ENCODE assay signal across 10 mouse cellular contexts in genomic region chr4:43729794-43730550, GRCm38 (mm10). TPM values are rescaled to one million over a fixed set of nuclear protein-coding genes. Genes with fewer than 3 reads are reported as not detected.
DNase-seq lines count a peak whose midpoint lies in the region; ATAC-seq and TF ChIP-seq lines count a peak whose summit lies in the region.
"Had no signal": no experiment of that assay in that cellular context is flagged by ENCODE, and none has a peak within 500 bp of the region (broad histone marks: within the 10 kb centered on the region; RNA-seq: fewer than 3 reads in every experiment).

TSS of gene Spaar (plus strand) at chr4:43730034.

- peaks cover 39% of the 10 kb centered on the region for H3K4me1 ChIP-seq in heart, adult 2 months (ENCODE audit: control insufficient read depth, insufficient read depth, low read length)
- H3K4me1 ChIP-seq in kidney, embryonic 15.5 days: peaks cover 50% of the 10 kb centered on the region
- peaks cover 55% of the 10 kb centered on the region for H3K4me1 ChIP-seq in lung, embryonic 15.5 days
- no peaks in the 10 kb centered on the region for H3K4me1 ChIP-seq in midbrain, embryonic 15.5 days
- no peaks in the 10 kb centered on the region for H3K4me1 ChIP-seq in forebrain, embryonic 16.5 days (replicated peaks; ENCODE audit: control insufficient read depth, insufficient read depth, low read length)
- H3K4me1 ChIP-seq in forebrain, embryonic 12.5 days: 0 out of 2 replicates have a peak, but pooled peaks cover 3% of the 10 kb centered on the region
- no peaks in the 10 kb centered on the region for H3K4me1 ChIP-seq in hindbrain, embryonic 13.5 days (replicated peaks)

- peak within 1 kb of the TSS; percentile 49 for H3K4me3 ChIP-seq in heart, adult 2 months
- H3K4me3 ChIP-seq in kidney, embryonic 15.5 days (replicated peaks): no peak within 1 kb of the TSS
- H3K4me3 ChIP-seq in lung, embryonic 15.5 days: no peak within 1 kb of the TSS
- H3K4me3 ChIP-seq in midbrain, embryonic 15.5 days: no peak within 1 kb of the TSS
- no peak within 1 kb of the TSS for H3K4me3 ChIP-seq in forebrain, embryonic 16.5 days (replicated peaks; ENCODE audit: low read length)
- no peak within 1 kb of the TSS for H3K4me3 ChIP-seq in forebrain, embryonic 12.5 days (replicated peaks)
- no peak within 1 kb of the TSS for H3K4me3 ChIP-seq in hindbrain, embryonic 13.5 days

- no peak for ATAC-seq in kidney, embryonic 15.5 days (replicated peaks; ENCODE audit: low FRiP score)
- no peak for ATAC-seq in lung, embryonic 15.5 days (ENCODE audit: borderline replicate concordance, extremely low read depth, low FRiP score, low TSS enrichment)
- ATAC-seq in midbrain, embryonic 15.5 days (replicated peaks): no peak
- ATAC-seq in forebrain, embryonic 16.5 days: no peak
- ATAC-seq in forebrain, embryonic 12.5 days (ENCODE audit: low FRiP score): no peak
- ATAC-seq in hindbrain, embryonic 13.5 days (ENCODE audit: low FRiP score): no peak
- ATAC-seq: Patski had no signal

- peak; percentile 95 for TF ChIP-seq EP300 in heart, adult 2 months (IDR thresholded peaks at IDR 0.05; ENCODE audit: insufficient read depth, low read depth, low read length)

- TF ChIP-seq CTCF in heart, adult 2 months (IDR thresholded peaks at IDR 0.05): no peak

- no peaks in the 10 kb centered on the region for H3K27me3 ChIP-seq in heart, adult 2 months (ENCODE audit: control insufficient read depth, insufficient read depth, low read length)
- H3K27me3 ChIP-seq in kidney, embryonic 15.5 days: no peaks in the 10 kb centered on the region; the same call in 1 of the 2 replicates
- no peaks in the 10 kb centered on the region for H3K27me3 ChIP-seq in lung, embryonic 15.5 days
- H3K27me3 ChIP-seq in midbrain, embryonic 15.5 days (replicated peaks): no peaks in the 10 kb centered on the region
- H3K27me3 ChIP-seq in forebrain, embryonic 16.5 days (replicated peaks; ENCODE audit: control insufficient read depth, insufficient read depth, low read length): no peaks in the 10 kb centered on the region
- H3K27me3 ChIP-seq in forebrain, embryonic 12.5 days: 0 out of 2 replicates have a peak, but pooled peaks cover 3% of the 10 kb centered on the region
- H3K27me3 ChIP-seq in hindbrain, embryonic 13.5 days: no peaks in the 10 kb centered on the region
- H3K27me3 ChIP-seq: Patski had no signal

- peak within 1 kb of the TSS; percentile 14; the same call in 1 of the 2 replicates for H3K4me2 ChIP-seq in kidney, embryonic 15.5 days
- peak within 1 kb of the TSS; percentile 1; the same call in 1 of the 2 replicates for H3K4me2 ChIP-seq in lung, embryonic 15.5 days
- no peak within 1 kb of the TSS for H3K4me2 ChIP-seq in midbrain, embryonic 15.5 days
- H3K4me2 ChIP-seq in forebrain, embryonic 16.5 days (ENCODE audit: low read length): no peak within 1 kb of the TSS
- no peak within 1 kb of the TSS for H3K4me2 ChIP-seq in forebrain, embryonic 12.5 days
- H3K4me2 ChIP-seq in hindbrain, embryonic 13.5 days: no peak within 1 kb of the TSS

- no peaks in the 10 kb centered on the region for H3K36me3 ChIP-seq in heart, adult 2 months (ENCODE audit: control insufficient read depth, insufficient read depth, low read length)
- no peaks in the 10 kb centered on the region for H3K36me3 ChIP-seq in kidney, embryonic 15.5 days
- no peaks in the 10 kb centered on the region for H3K36me3 ChIP-seq in lung, embryonic 15.5 days
- H3K36me3 ChIP-seq in midbrain, embryonic 15.5 days (replicated peaks): no peaks in the 10 kb centered on the region
- H3K36me3 ChIP-seq in forebrain, embryonic 16.5 days (ENCODE audit: control insufficient read depth, insufficient read depth): no peaks in the 10 kb centered on the region
- H3K36me3 ChIP-seq in forebrain, embryonic 12.5 days (replicated peaks): no peaks in the 10 kb centered on the region
- no peaks in the 10 kb centered on the region for H3K36me3 ChIP-seq in hindbrain, embryonic 13.5 days

- H3K9me3 ChIP-seq in kidney, embryonic 15.5 days (replicated peaks): no peaks in the 10 kb centered on the region
- H3K9me3 ChIP-seq in lung, embryonic 15.5 days: no peaks in the 10 kb centered on the region
- no peaks in the 10 kb centered on the region for H3K9me3 ChIP-seq in midbrain, embryonic 15.5 days
- no peaks in the 10 kb centered on the region for H3K9me3 ChIP-seq in forebrain, embryonic 16.5 days (ENCODE audit: control insufficient read depth, low read length)
- H3K9me3 ChIP-seq in forebrain, embryonic 12.5 days: no peaks in the 10 kb centered on the region
- H3K9me3 ChIP-seq in hindbrain, embryonic 13.5 days: no peaks in the 10 kb centered on the region

- H3K27ac ChIP-seq in heart, adult 2 months: peak within 1 kb of the TSS; percentile 96
- H3K27ac ChIP-seq in kidney, embryonic 15.5 days: peak within 1 kb of the TSS; percentile 81
- H3K27ac ChIP-seq in lung, embryonic 15.5 days: peak within 1 kb of the TSS; percentile 87
- H3K27ac ChIP-seq in midbrain, embryonic 15.5 days: no peak within 1 kb of the TSS
- H3K27ac ChIP-seq in forebrain, embryonic 16.5 days (ENCODE audit: low read length): no peak within 1 kb of the TSS
- H3K27ac ChIP-seq in forebrain, embryonic 12.5 days: no peak within 1 kb of the TSS
- no peak within 1 kb of the TSS for H3K27ac ChIP-seq in hindbrain, embryonic 13.5 days
- H3K27ac ChIP-seq: macrophage had no signal

- H3K79me2 ChIP-seq in heart, adult 2 months (replicated peaks; ENCODE audit: control insufficient read depth, insufficient read depth, low read length): no peaks in the 10 kb centered on the region

- H3K9ac ChIP-seq in heart, adult 2 months (ENCODE audit: low read depth, low read length): peak within 1 kb of the TSS; percentile 58
- no peak within 1 kb of the TSS for H3K9ac ChIP-seq in kidney, embryonic 15.5 days
- H3K9ac ChIP-seq in lung, embryonic 15.5 days: no peak within 1 kb of the TSS
- H3K9ac ChIP-seq in midbrain, embryonic 15.5 days: no peak within 1 kb of the TSS
- H3K9ac ChIP-seq in forebrain, embryonic 16.5 days (replicated peaks; ENCODE audit: low read depth, low read length): no peak within 1 kb of the TSS
- H3K9ac ChIP-seq in forebrain, embryonic 12.5 days: no peak within 1 kb of the TSS
- H3K9ac ChIP-seq in hindbrain, embryonic 13.5 days: no peak within 1 kb of the TSS

- TF ChIP-seq POLR2A in heart, adult 2 months (IDR thresholded peaks at IDR 0.05; ENCODE audit: insufficient read depth, low read depth, low read length): peak; percentile 88

- DNase-seq in c-Kit-positive CD71-negative TER-119-negative erythroid progenitor cells, embryonic 14.5 days (ENCODE audit: low read depth): peak; percentile 14
- peak; percentile 83 to 88 for DNase-seq in heart, adult 2 months

- intact Hi-C loops in heart, adult 2 months (cut with DNase I): no loop called here

- WGBS in heart, adult 2 months: 23% methylated on average over 14 of the region's 14 CpGs
- 55% methylated on average over 14 of the region's 14 CpGs for WGBS in kidney, embryonic 15.5 days
- 24% methylated on average over 14 of the region's 14 CpGs for WGBS in lung, embryonic 15.5 days
- 71% methylated on average over 14 of the region's 14 CpGs for WGBS in midbrain, embryonic 15.5 days
- 79% methylated on average over 14 of the region's 14 CpGs for WGBS in forebrain, embryonic 16.5 days
- 74% methylated on average over 14 of the region's 14 CpGs for WGBS in forebrain, embryonic 12.5 days
- 79% methylated on average over 14 of the region's 14 CpGs for WGBS in hindbrain, embryonic 13.5 days

RNA-seq across cellular contexts. Expression of gene Spaar, which starts in this region (rescaled TPM):
- total RNA-seq in heart, adult 2 months (2021): 1 to 10 TPM; 4.4 to 4.8 TPM
- polyA plus RNA-seq in heart, adult 2 months (2012; rRNA removed): 5.2 and 7.8 TPM in 2 replicates
- 0.12 and 0.19 TPM in 2 replicates for polyA plus RNA-seq in kidney, embryonic 15.5 days (2015; fragmentation: Nextera tagmentation; extraction: Ambion mirVana)
- 0.48 and 0.62 TPM in 2 replicates for polyA plus RNA-seq in lung, embryonic 15.5 days (2015; fragmentation: Nextera tagmentation; extraction: Ambion mirVana)
- polyA plus RNA-seq in midbrain, embryonic 15.5 days (2015; fragmentation: Nextera tagmentation; extraction: Ambion mirVana): 0.06 TPM in 1 of 2 replicates, not detected in the other
- 0.10 and 0.16 TPM in 2 replicates for polyA plus RNA-seq in forebrain, embryonic 16.5 days (2015; fragmentation: Nextera tagmentation; extraction: Ambion mirVana)
- polyA plus RNA-seq in forebrain, embryonic 12.5 days (2016; fragmentation: Nextera tagmentation; extraction: Ambion mirVana): not detected in 2 replicates
- polyA plus RNA-seq in hindbrain, embryonic 13.5 days (2015; fragmentation: Nextera tagmentation; extraction: Ambion mirVana): not detected in 2 replicates
- polyA plus RNA-seq: macrophage had no signal

Comparison
In these comparisons a context has a peak if more than half of its experiments do, and no peak if none do; other contexts are left out.
1. H3K27ac ChIP-seq: peak in heart, adult 2 months (single experiment), kidney, embryonic 15.5 days (single experiment) and lung, embryonic 15.5 days (single experiment); none in midbrain, embryonic 15.5 days (single experiment), forebrain, embryonic 16.5 days (single experiment), forebrain, embryonic 12.5 days (single experiment) and hindbrain, embryonic 13.5 days (single experiment).
2. H3K4me2 ChIP-seq: peak in kidney, embryonic 15.5 days (single experiment) and lung, embryonic 15.5 days (single experiment); none in midbrain, embryonic 15.5 days (single experiment), forebrain, embryonic 16.5 days (single experiment), forebrain, embryonic 12.5 days (single experiment) and hindbrain, embryonic 13.5 days (single experiment).